Mouse (Mus musculus) kidney, adult 2 months (tissue): ENCODE measurements around the gene Stat5a.

ENCODE experiments used
- CTCF ChIP-seq: fragments of 200-500 bp; conservative IDR thresholded peaks from 2 replicates; pipeline ENCODE4 v1.5.1; 2011; ENCODE audit warnings: low read depth, mild to moderate bottlenecking, control low read depth, low read length, moderate library complexity, mixed read lengths; ENCODE audit not compliant: insufficient read depth, insufficient read length
- POLR2A ChIP-seq: fragments of 200-500 bp; IDR thresholded peaks from one replicate; pipeline ENCODE4 v1.6.1; 2011; ENCODE audit warnings: low read depth, low read length, control low read depth

DNA sequence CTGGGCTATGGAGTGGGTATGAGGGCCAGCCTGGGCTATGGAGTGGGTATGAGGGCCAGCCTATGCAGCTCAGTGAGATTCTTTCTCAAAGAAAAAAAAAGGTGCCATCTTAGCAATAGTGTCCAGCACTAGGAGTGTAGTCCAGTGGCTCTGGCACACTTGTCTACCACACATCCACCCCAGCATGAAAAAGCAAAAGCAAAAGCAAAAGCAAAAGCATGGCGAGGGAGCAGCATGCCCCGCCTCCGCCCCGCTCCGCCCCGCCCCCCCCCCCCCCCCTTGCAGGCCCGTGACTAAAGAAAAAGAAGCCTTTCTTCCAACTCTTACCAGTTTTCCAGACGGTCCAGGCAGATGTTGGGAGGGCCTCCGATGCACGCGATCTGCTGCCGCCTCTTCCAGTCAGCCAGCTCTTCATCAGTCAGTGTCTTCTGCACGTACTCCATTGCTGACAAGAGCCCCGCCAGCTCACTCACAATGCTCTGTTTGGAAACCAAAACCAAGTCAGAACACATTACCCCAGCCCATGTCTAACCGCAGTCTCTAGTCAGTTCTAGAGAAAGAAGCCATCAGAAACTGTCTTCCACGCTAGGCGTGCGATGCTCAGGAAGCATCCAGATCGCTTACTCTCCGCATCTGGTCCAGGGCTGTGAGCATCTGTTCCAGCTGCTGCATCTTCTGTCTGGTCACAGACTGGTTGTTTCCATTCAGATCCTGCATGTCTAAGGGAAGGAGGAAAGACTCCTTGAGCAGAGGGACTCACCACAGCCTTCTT, 45.6 kb downstream of the Stat5a start:
- no peak for TF ChIP-seq CTCF
- TF ChIP-seq POLR2A = no peak
